Mouse (Mus musculus) brain, embryonic 18.5 days (tissue): ENCODE measurements at regions not wholly inside any gene's neighbourhood (a gene's known extent, or its start where the extent isn't known, plus 50 kb on each side); places are given as distances from the start of the nearest gene placed in this dataset.

Experiments used
- DNase-seq: peaks from one replicate; pipeline ENCODE4 v3.0.0-alpha.2; 2012; ENCODE audit warnings: low read depth, low spot score

GRCm38 (mm10) chr8:46898697-46899445, 87.8 kb upstream of the Enpp6 start:
- no peak for DNase-seq

DNA sequence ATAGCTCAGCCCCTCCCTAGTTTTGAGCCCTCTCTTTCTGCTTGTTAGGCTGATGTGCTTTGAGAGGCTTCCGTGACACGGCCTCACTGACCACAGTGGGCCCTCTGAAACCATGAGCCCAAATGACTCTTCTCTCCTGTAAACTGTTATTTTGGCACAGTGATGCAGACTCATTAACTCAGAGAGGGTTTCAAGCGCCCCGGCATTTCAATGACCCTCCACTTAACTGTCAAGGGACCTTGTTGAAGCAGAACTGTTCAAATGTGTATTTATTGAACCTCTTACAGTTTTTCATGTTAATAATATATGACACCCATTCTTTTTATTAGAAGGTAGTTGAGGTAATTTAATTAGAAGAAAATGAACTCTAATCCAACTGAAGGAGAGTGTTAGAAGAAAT, 85.9 kb upstream of the Enpp6 start:
- DNase-seq: no peak

- no peak for DNase-seq
Observed at GRCm38 (mm10) chr8:46904731-46905130, 82.0 kb upstream of the Enpp6 start.

- DNase-seq: no peak
Observed at GRCm38 (mm10) chr8:46907390-46907789, 79.3 kb upstream of the Enpp6 start.

GRCm38 (mm10) chr8:46908186-46908585, 78.5 kb upstream of the Enpp6 start:
- no peak for DNase-seq

- no peak for DNase-seq
Observed at GRCm38 (mm10) chr8:46913956-46914355, 72.7 kb upstream of the Enpp6 start.

DNA sequence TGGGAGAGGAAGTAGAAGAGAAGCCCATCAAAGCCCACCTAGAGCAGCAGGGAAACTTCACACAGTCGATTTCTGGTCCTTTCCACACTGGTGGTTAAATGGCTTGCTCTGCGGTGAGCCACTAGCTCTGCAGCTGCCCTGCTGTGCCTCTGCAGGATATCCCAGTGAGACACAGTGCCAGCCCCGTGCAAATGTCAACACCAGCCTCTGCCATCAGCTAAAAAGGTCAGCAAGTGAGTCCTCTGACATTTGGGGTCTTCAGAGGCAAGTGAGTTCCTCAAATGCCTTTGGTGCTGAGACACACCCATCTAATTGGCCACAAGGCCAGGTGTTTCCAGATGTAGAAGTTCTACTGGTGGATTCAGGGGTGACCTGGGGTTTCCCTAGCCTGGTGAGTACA, 66.6 kb upstream of the Enpp6 start:
- DNase-seq: no peak

GRCm38 (mm10) chr8:46921075-46921474, 65.6 kb upstream of the Enpp6 start:
- no peak for DNase-seq

DNA sequence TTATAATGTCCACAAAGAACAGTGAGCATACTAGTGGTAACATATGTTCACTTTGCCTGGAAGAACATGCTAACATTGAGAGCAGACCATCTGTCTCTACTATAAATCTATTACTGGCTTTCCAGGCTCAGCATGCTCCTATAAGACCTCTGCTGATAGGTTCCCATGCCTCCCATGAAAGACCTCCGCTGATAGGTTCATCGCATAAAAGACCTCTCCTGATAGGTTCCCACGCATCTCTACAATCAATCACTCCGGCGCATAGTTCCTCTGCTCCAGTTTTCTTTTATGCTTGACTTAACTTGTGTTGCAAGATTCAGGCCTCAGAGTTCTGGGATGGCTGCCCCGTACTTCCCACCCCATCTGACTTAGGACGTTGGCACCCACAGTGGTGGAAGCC, 65.1 kb upstream of the Enpp6 start:
- DNase-seq: no peak

DNA sequence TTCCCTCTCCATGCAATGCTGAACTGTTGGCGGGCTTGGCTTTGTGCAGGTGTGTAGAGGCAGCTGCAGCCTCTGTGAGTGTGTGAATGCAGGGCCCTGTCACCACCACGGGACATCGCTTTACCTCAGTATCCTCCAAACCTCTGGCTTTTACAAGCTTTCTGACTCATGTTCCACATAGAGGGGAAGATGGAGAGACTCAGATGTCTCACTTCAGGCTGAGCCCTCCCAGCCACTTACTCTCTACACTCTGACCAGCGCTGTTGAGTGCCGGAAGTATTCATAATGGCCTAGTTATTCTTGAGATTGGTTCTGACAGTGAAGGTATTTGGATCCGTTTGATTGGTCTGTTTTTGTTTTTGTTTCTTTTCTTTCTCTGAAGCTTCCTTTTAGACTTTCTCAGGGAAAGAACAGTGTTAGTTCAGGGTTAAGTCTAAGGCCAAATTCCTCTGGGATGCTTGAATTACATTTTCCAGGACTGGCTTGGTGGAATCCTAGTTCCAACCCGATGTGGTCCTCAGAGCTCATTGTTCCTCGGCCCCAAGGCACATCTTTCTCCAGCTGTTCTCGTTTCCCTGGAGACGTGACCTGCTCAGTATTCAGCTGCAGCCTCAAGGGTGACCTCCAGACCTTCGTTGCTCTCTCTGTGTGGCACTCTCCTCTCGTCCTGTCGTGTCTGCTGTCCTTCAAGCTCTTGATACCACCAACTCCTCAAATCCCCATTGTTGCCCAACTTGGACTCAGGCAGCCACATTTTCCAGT, 61.7 kb upstream of the Enpp6 start:
- DNase-seq: no peak

DNA sequence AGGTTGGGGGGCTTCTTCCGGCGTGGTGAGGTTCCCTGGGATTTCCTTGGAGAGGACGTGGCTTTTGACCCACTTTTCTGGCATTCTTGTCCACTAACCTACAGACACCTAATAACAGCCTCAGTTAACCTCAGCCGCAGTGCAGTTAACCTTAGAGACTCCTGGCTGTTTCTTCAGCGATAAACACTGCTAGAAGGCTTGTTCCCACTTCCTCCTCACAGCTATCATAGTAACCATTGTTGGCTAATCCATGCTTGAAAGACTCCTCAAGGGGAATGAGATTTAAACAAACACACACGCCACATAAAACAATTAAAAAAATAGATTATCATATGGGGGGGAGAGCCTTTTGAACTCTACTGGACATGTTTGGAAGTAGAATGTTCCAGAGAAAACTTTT, 58.0 kb upstream of the Enpp6 start:
- no peak for DNase-seq

DNA sequence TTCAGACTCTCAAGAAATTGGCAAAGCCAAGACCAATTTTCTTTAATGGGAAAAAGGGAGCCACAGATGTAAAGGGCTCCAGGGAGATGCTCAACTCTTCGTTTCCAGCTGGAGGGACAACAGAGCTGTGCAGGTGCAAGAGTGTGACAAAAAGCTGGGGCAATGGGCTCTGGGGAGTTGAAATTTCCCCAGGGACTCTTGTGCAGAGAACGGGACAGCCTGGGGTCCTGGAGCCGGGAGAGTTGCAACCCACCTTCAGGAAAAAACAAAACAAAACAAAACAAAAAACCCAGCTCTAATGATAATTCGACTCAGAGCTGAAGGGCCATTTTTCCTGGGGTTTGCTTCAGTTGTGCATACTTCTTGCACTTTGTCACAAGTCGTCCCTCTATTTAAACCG, 57.0 kb upstream of the Enpp6 start:
- no peak for DNase-seq

DNA sequence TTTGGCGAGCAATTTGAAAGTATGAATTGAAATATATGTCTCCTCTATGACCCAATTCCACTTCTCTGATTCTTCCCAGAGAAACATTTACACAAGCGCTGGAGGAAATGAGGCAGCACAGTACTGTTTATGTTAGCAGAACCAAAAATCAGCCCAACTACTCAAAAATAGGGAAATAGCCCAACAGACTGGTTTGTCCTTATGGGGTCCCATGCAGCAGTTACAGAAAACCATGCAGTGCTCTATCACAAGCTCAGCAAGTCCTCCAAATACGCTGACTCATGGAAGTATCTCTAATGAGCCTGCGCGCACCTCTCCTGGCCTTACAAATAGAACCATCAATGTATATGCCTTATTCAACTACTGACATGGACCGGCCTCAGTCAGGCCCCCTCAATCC, 55.4 kb upstream of the Enpp6 start:
- no peak for DNase-seq

DNA sequence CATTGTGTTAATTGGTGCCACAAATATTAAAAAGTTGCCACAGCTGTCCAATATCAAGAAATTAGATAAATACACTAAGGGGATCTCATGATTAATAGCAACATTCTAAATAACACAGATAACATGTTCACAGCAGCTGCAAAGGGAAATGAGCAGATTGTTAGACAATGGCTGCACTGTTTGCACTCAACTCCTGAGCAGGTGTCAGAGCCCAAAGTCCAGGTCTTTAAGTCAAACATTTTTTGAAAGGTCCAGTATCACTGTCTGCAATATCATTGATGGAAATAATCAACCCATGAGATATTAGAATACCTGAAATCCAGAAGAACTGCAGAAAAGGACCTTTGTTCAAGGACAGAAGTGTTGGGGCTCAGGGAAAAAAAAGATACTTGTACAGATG, 53.4 kb upstream of the Enpp6 start:
- no peak for DNase-seq

- no peak for DNase-seq
Observed at GRCm38 (mm10) chr8:46934254-46934653, 52.4 kb upstream of the Enpp6 start.

GRCm38 (mm10) chr8:46934898-46935297, 51.8 kb upstream of the Enpp6 start:
- DNase-seq: no peak

GRCm38 (mm10) chr8:46936039-46936438, 50.6 kb upstream of the Enpp6 start:
- DNase-seq: peak; percentile 28
